Mouse (Mus musculus): ENCODE measurements around the gene Med22.

GRCm38 (mm10) chr2:26956811-26957487 lies 46.5 kb upstream of the Med22 start:
- TF ChIP-seq POLR2A (IDR thresholded peaks at IDR 0.05; ENCODE audit: control insufficient read depth, extremely low read depth, insufficient read depth, low read length, poor library complexity) (no peak), CTCF (IDR thresholded peaks at IDR 0.05; ENCODE audit: borderline replicate concordance, control insufficient read depth, extremely low read depth, insufficient read depth, low read length, poor library complexity) (no peak)
